Mouse (Mus musculus) limb, embryonic 12.5 days (tissue): ENCODE data around the gene Tax1bp1. TPM values are rescaled to one million over a fixed set of nuclear protein-coding genes. Genes with fewer than 3 reads are reported as not detected.

ENCODE experiments used
- ATAC-seq: fragments of 200-750 bp; cut with Nextera tagmentation; 2 replicates; pipeline ENCODE4 v1.8.0; 2017; ENCODE audit warnings: low read depth, moderate TSS enrichment; ENCODE audit not compliant: insufficient number of reproducible peaks, insufficient read depth, low FRiP score, low TSS enrichment
- H3K27ac ChIP-seq: fragments of 300-500 bp; sonication (generic); 2 replicates; pipeline ENCODE4 v1.5.1; 2016; ENCODE audit warnings: mild to moderate bottlenecking, moderate library complexity
- H3K27me3 ChIP-seq: fragments of 300-500 bp; sonication (generic); 2 replicates; pipeline ENCODE4 v1.6.1; 2016; ENCODE audit warnings: mild to moderate bottlenecking, moderate library complexity
- H3K36me3 ChIP-seq: fragments of 300-500 bp; sonication (generic); 2 replicates; pipeline ENCODE4 v1.6.1; 2016; ENCODE audit warnings: mild to moderate bottlenecking, moderate library complexity
- H3K4me1 ChIP-seq: fragments of 300-500 bp; sonication (generic); replicated peaks from 2 replicates; pipeline ENCODE4 v1.6.1; 2016
- H3K4me2 ChIP-seq: fragments of 300-500 bp; sonication (generic); 2 replicates; pipeline ENCODE4 v1.6.1; 2016; ENCODE audit warnings: mild to moderate bottlenecking, moderate library complexity
- H3K4me3 ChIP-seq: fragments of 300-500 bp; sonication (generic); replicated peaks from 2 replicates; pipeline ENCODE4 v1.5.1; 2016; ENCODE audit warnings: mild to moderate bottlenecking
- H3K9ac ChIP-seq: fragments of 300-500 bp; sonication (generic); replicated peaks from 2 replicates; pipeline ENCODE4 v1.6.1; 2016; ENCODE audit warnings: mild to moderate bottlenecking, moderate library complexity
- H3K9me3 ChIP-seq: fragments of 300-500 bp; sonication (generic); 2 replicates; pipeline ENCODE4 v1.6.1; 2016; ENCODE audit warnings: mild to moderate bottlenecking, moderate library complexity
- WGBS: fragments of 180-500 bp; shearing (Covaris S2); methylation state at CpG from one replicate; pipeline ENCODE4 v1.1.7; 2016; 5-methylcytosine and 5-hydroxymethylcytosine counted together
- polyA plus RNA-seq: library from polyadenylated mRNA; unstranded; fragments of >200 nt; fragmentation: Nextera tagmentation; extraction: Ambion mirVana; gene quantifications from 2 replicates; pipeline ENCODE4 v1.2.1, GENCODE M21; 2016

Tax1bp1 gene
- polyA plus RNA-seq, 1 experiment from 2014 or later = 157 TPM

DNA sequence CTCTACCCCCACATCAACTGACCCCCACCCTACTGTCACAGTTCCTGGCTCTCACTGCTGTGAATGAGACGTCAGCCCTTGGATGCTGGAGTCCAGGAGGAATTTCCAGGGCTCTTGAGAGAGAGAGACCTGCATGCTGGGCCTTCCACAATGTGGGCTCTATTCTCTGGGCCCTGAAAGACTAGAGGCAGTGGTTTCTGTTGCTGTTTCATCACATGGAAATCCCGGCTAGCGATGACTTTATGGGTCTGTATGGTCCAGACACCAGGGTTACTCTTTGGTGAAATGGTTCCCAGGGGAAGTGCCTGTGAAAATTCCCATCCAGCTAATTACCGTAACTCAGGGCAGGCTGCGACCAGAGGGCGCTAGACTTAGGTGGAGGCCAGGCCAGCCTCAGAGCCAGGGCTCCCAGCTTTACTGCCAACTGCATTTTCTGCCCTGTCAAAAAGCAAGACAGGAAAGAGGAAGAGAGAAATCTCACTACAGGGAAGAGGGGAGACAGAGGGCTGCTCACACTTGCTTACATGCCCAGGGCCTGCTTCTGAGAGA lies 83.8 kb downstream of the Tax1bp1 start:
- 19% methylated on average over 6 of the region's 6 CpGs for WGBS
- ATAC-seq = peak; percentile 55; the same call in 1 of the 2 replicates
- no peak overlapping the region for H3K4me3 ChIP-seq
- peaks cover 8% of the 10 kb centered on the region; the same call in 1 of the 2 replicates for H3K9me3 ChIP-seq
- 0 out of 2 replicates have a peak, but pooled peaks cover 5% of the 10 kb centered on the region for H3K27me3 ChIP-seq
- H3K4me1 ChIP-seq = peaks cover 75% of the 10 kb centered on the region
- H3K4me2 ChIP-seq = no peak overlapping the region
- no peak overlapping the region for H3K9ac ChIP-seq
- no peaks in the 10 kb centered on the region for H3K36me3 ChIP-seq
- H3K27ac ChIP-seq = peak overlapping the region; percentile 92

DNA sequence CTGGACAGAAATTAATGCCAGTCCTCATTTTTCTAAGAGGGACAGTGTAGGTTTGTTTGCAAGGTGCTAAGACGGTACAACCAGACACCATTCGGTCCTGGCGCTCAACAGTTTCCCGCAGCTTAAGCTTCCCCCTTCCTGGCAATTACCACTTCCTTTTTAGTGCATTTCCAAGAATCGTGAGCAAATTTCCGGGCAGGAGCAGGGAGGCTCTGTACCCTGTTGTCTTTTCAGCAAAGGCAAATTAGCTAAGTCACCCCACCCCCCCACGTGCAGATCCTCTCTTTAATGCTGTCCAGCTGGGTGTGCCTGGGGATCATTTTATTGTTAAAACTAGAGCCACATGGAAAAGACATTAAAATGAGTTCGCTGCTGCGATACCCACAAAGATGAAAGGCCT lies 88.7 kb downstream of the Tax1bp1 start:
- 12% methylated on average over 9 of the region's 9 CpGs for WGBS
- peaks cover 8% of the 10 kb centered on the region; the same call in 1 of the 2 replicates for H3K9me3 ChIP-seq
- H3K27ac ChIP-seq = peak overlapping the region; percentile 78
- H3K27me3 ChIP-seq = no peaks in the 10 kb centered on the region
- H3K4me3 ChIP-seq = no peak overlapping the region
- peak overlapping the region; percentile 4; the same call in 1 of the 2 replicates for H3K4me2 ChIP-seq
- no peak overlapping the region for H3K9ac ChIP-seq
- no peaks in the 10 kb centered on the region for H3K36me3 ChIP-seq
- peaks cover 63% of the 10 kb centered on the region for H3K4me1 ChIP-seq
- ATAC-seq = no peak

DNA sequence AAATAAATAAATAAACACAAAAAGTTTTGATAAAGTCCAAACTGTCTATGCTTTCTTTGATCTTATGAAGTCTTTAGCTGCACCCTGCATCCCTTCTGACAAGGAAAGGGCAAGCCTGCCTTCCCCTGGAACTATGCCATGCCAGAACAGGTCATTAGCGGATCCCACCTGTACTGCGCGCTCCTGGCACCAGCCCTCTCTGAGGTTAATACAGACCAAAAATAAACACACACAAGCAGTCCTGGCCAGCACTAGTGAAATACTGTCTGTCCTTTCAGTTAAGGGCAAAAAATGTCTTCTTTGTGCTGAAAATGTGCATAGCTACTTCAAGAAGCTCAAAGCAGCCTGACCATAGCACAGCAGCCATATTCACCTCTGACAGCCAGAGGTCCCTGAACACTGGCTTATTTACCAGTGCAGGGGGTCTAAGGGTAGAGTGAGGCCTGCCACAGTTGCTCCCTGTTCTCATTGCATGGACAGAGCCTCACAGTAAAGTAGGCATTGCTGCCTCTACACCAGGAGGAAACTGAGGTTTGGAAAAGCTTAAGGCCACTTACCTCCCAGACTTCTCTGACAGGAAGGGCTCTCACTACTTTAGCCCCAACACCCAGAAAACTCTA lies 91.8 kb downstream of the Tax1bp1 start:
- Histone ChIP-seq H3K4me1 (peaks cover 53% of the 10 kb centered on the region), H3K9me3 (no peaks in the 10 kb centered on the region), H3K27ac (peak overlapping the region; percentile 73; the same call in 1 of the 2 replicates), H3K27me3 (no peaks in the 10 kb centered on the region), H3K9ac (no peak overlapping the region), H3K4me3 (no peak overlapping the region), H3K4me2 (no peak overlapping the region), H3K36me3 (no peaks in the 10 kb centered on the region)
- WGBS = 79% methylated on average over 3 of the region's 3 CpGs
- ATAC-seq = 0 out of 2 replicates have a peak, but pooled peaks have one; percentile 64

Other genes starting within 250 kb of the Tax1bp1 start
- gene Hibadh, start 73.3 kb upstream of the Tax1bp1 start, polyA plus RNA-seq = 95.7 and 102 TPM in 2 replicates